Mouse (Mus musculus): ENCODE data around the gene Tdrd5. TPM values are rescaled to one million over a fixed set of nuclear protein-coding genes. Genes with fewer than 3 reads are reported as not detected.

Tdrd5 gene
- total RNA-seq (2012; rRNA removed), result 3.4 TPM in 2 replicates
- polyA plus RNA-seq (2012; ENCODE audit: insufficient read depth in 1 of 2, insufficient read length in 2 of 2, low read depth in 1 of 2, low replicate concordance in 2 of 2, missing spikeins in 1 of 2), result 1 to 10 TPM in 1 of 2 experiments, not detected in 1; 4.1 TPM

GRCm38 (mm10) chr1:156302911-156303749 is at the start of gene Tdrd5:
Gene Tdrd5 (minus strand): TSS chr1:156303664.
- H3K79me2 ChIP-seq (ENCODE audit: control insufficient read depth, insufficient read depth, low read length, poor library complexity), result no peaks in the 10 kb centered on the region; the same call in 1 of the 2 replicates
- peak within 1 kb of the TSS; percentile 79 to 89 for H3K4me3 ChIP-seq (ENCODE audit: control insufficient read depth in 1 of 2, insufficient read depth in 1 of 2, low read depth in 2 of 2, low read length in 2 of 2)
- H3K36me3 ChIP-seq (ENCODE audit: control insufficient read depth in 1 of 2, insufficient read depth in 2 of 2, low read length in 2 of 2), result no peaks in the 10 kb centered on the region; a peak in 1 of 4 replicates
- no peak within 1 kb of the TSS for H3K27ac ChIP-seq (ENCODE audit: control insufficient read depth, low read depth, low read length)
- H3K4me1 ChIP-seq (ENCODE audit: control insufficient read depth in 1 of 2, insufficient read depth in 2 of 2, low read length in 2 of 2), result no peaks in the 10 kb centered on the region; a peak in 1 of 4 replicates
- H3K9ac ChIP-seq (ENCODE audit: control insufficient read depth, low read depth, low read length, poor library complexity, severe bottlenecking), result peak within 1 kb of the TSS; percentile 63
- TF ChIP-seq MYC (IDR thresholded peaks at IDR 0.05; ENCODE audit: low read depth, low read length), result no peak
- peak; percentile 34 for TF ChIP-seq SIN3A (IDR thresholded peaks at IDR 0.05; ENCODE audit: low read length)
- no peak for TF ChIP-seq EP300 (IDR thresholded peaks at IDR 0.05; ENCODE audit: low read depth in 1 of 2, low read length in 2 of 2)
- TF ChIP-seq NRF1 (IDR thresholded peaks at IDR 0.05; ENCODE audit: insufficient read depth, low read depth, low read length, poor library complexity, severe bottlenecking), result peak; percentile 83
- TF ChIP-seq NELFE (IDR thresholded peaks at IDR 0.05; ENCODE audit: low read depth, low read length), result peak; percentile 39; the same call in 1 of the 2 replicates
- no peak for TF ChIP-seq MXI1 (IDR thresholded peaks at IDR 0.05; ENCODE audit: low read depth, low read length)
- TF ChIP-seq ELF1 (IDR thresholded peaks at IDR 0.05; ENCODE audit: low read depth, low read length), result no peak
- TF ChIP-seq USF2 (IDR thresholded peaks at IDR 0.05; ENCODE audit: borderline replicate concordance in 1 of 2, insufficient read depth in 1 of 2, low read depth in 1 of 2, low read length in 2 of 2), result no peak
- peak; percentile 23 to 45; a peak in 2 of 4 replicates for TF ChIP-seq POLR2A (IDR thresholded peaks at IDR 0.05; ENCODE audit: control insufficient read depth in 1 of 2, insufficient read depth in 1 of 2, low read depth in 1 of 2, low read length in 2 of 2, poor library complexity in 1 of 2)
- TF ChIP-seq SMC3 (IDR thresholded peaks at IDR 0.05; ENCODE audit: low read depth, low read length), result no peak
- TF ChIP-seq RAD21 (IDR thresholded peaks at IDR 0.05; ENCODE audit: low read depth, low read length), result no peak
- H3K27me3 ChIP-seq (ENCODE audit: control insufficient read depth in 1 of 2, insufficient read depth in 2 of 2, low read length in 2 of 2), result peaks cover 0 to 2% of the 10 kb centered on the region in 2 experiments
- peak; percentile 59 for DNase-seq (ENCODE audit: low read depth, low spot score)
- no peaks in the 10 kb centered on the region for H3K9me3 ChIP-seq (replicated peaks; ENCODE audit: insufficient read depth, low read length)

DNA sequence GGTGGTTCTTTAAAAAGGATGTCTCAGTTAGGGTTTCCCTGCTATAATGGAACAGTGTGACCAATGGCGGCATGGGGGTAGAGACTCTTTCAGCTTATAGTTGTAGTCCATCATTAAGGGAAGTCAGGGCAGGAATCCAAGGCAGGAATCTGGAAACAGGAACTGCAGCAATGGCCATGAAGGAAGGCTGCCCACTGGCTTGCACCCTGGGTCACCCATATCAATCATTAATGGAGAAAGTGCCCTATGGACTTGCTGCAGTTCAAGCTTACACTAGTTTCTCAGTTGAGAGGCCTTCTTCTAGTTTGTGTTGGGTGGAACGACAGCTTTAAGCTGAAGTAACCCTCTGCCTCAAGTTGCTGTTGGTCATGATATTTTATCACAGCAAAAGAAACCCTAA is 49.0 kb upstream of the Tdrd5 start:
- H3K9me3 ChIP-seq (replicated peaks; ENCODE audit: insufficient read depth, low read length), result no peaks in the 10 kb centered on the region
- no peak for TF ChIP-seq NELFE (IDR thresholded peaks at IDR 0.05; ENCODE audit: low read depth, low read length)
- TF ChIP-seq MYB (IDR thresholded peaks at IDR 0.05; ENCODE audit: low read depth, low read length), result no peak
- TF ChIP-seq RCOR1 (IDR thresholded peaks at IDR 0.05; ENCODE audit: low read depth, low read length), result no peak
- no peak for TF ChIP-seq POLR2A (IDR thresholded peaks at IDR 0.05; ENCODE audit: control insufficient read depth in 1 of 2, insufficient read depth in 1 of 2, low read depth in 1 of 2, low read length in 2 of 2, poor library complexity in 1 of 2)
- TF ChIP-seq HCFC1 (IDR thresholded peaks at IDR 0.05; ENCODE audit: low read depth, low read length), result no peak
- TF ChIP-seq NRF1 (IDR thresholded peaks at IDR 0.05; ENCODE audit: insufficient read depth, low read depth, low read length, poor library complexity, severe bottlenecking), result no peak
- no peak for TF ChIP-seq CHD2 (IDR thresholded peaks at IDR 0.05; ENCODE audit: low read length)
- no peak for TF ChIP-seq TCF12 (IDR thresholded peaks at IDR 0.05; ENCODE audit: low read depth, low read length)
- no peak for TF ChIP-seq MAZ (IDR thresholded peaks at IDR 0.05; ENCODE audit: low read depth, low read length)
- TF ChIP-seq TBP (IDR thresholded peaks at IDR 0.05; ENCODE audit: low read depth, low read length), result no peak
- TF ChIP-seq USF1 (IDR thresholded peaks at IDR 0.05; ENCODE audit: low read depth, low read length), result no peak
- no peak for TF ChIP-seq MAX (IDR thresholded peaks at IDR 0.05; ENCODE audit: low read length)
- TF ChIP-seq BHLHE40 (IDR thresholded peaks at IDR 0.05; ENCODE audit: borderline replicate concordance, low read depth, low read length), result no peak
- TF ChIP-seq SIN3A (IDR thresholded peaks at IDR 0.05; ENCODE audit: low read length), result no peak
- TF ChIP-seq ZMIZ1 (IDR thresholded peaks at IDR 0.05; ENCODE audit: low read depth, low read length), result no peak
- TF ChIP-seq CHD1 (IDR thresholded peaks at IDR 0.05; ENCODE audit: low read depth, low read length), result no peak
- no peak for TF ChIP-seq ZKSCAN1 (IDR thresholded peaks at IDR 0.05; ENCODE audit: low read depth, low read length)
- no peak for TF ChIP-seq MEF2A (IDR thresholded peaks at IDR 0.05; ENCODE audit: extremely low read depth, insufficient replicate concordance, low read depth, low read length, poor library complexity, severe bottlenecking)
- H3K4me1 ChIP-seq (ENCODE audit: control insufficient read depth in 1 of 2, insufficient read depth in 2 of 2, low read length in 2 of 2), result no peaks in the 10 kb centered on the region
- H3K36me3 ChIP-seq (ENCODE audit: control insufficient read depth in 1 of 2, insufficient read depth in 2 of 2, low read length in 2 of 2), result no peaks in the 10 kb centered on the region
- no peak for DNase-seq (ENCODE audit: low read depth, low spot score)
- H3K4me3 ChIP-seq (ENCODE audit: control insufficient read depth in 1 of 2, insufficient read depth in 1 of 2, low read depth in 2 of 2, low read length in 2 of 2), result no peak overlapping the region
- H3K27me3 ChIP-seq (ENCODE audit: control insufficient read depth in 1 of 2, insufficient read depth in 2 of 2, low read length in 2 of 2), result no peaks in the 10 kb centered on the region; a peak in 1 of 4 replicates
- H3K27ac ChIP-seq (ENCODE audit: control insufficient read depth, low read depth, low read length), result no peak overlapping the region
- no peak overlapping the region for H3K9ac ChIP-seq (ENCODE audit: control insufficient read depth, low read depth, low read length, poor library complexity, severe bottlenecking)
- no peaks in the 10 kb centered on the region for H3K79me2 ChIP-seq (ENCODE audit: control insufficient read depth, insufficient read depth, low read length, poor library complexity)

Data from MEL (cell line).